Mouse (Mus musculus) gastrocnemius, adult 8-10 months (tissue): ENCODE data around the gene Hspb9. TPM values are rescaled to one million over a fixed set of nuclear protein-coding genes. Genes with fewer than 3 reads are reported as not detected.

Source experiments
- DNase-seq, 2 experiments: peaks; one replicate each; pipeline ENCODE4 v3.0.0; 2022; ENCODE audit warnings: low spot score in 2 of 2
- total RNA-seq, 4 experiments: library from RNA; stranded (reverse); gene quantifications; 2 replicates each; pipeline ENCODE4 v1.2.4; 2022

Hspb9 gene
- total RNA-seq, 4 experiments from 2014 or later = not detected

- no peak for DNase-seq
Observed at GRCm38 (mm10) chr11:100730477-100731205, 17.0 kb downstream of the Hspb9 start.

- DNase-seq = no peak
Observed at GRCm38 (mm10) chr11:100735134-100735865, 21.6 kb downstream of the Hspb9 start.

- DNase-seq = no peak
Observed at GRCm38 (mm10) chr11:100735954-100736745, 22.5 kb downstream of the Hspb9 start.

DNA sequence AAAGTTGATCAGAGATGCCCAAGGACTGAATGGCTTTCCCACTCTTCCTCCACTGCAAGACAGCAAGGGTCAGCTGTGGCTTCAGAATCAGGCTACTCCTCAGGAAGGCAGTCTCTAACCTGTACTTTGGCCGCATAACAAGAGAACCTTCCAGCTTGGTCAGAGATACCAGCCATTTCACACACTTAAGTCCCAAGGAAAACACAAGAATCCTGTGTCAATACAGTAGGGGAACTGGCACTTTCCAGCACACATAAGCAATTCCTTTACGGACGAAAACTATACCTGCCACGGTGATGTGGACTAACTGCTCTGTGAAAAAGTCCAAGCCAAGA, 23.1 kb downstream of the Hspb9 start:
- no peak for DNase-seq

DNA sequence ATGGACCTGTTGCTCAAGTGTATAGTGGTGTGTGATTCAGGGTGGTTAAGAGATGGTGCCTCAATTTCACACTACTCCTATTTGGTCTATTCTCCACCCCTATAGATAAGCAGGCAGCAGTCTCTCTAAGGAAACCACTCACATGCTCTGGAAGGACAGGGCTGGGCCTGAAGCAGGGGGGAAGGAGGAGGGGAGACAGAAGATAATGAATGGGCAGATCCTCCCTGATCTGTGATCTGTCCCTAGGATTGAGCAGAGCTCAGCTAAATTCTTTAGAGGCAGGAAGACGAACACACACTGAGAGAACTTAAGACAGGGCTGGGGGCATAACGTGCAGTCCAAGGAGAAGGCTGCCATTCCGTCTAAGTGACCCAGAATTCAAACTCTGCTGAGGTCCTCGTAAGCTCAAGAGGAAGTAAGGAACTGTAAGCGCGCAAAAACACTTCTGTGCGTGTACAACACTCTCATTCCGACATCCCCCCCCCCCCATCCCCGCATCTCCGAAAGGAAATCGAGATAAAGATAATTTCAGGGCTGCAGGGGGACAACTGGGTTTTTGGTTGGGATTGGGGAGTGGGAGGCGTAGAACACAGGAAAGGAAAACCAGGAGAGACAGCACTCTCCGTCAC, 23.6 kb downstream of the Hspb9 start:
- no peak for DNase-seq

- DNase-seq = peak; percentile 98
Observed at GRCm38 (mm10) chr11:100738066-100738604, 24.5 kb downstream of the Hspb9 start, which contains the start of gene Rab5c. Rab5c (minus strand) TSS chr11:100738215.

GRCm38 (mm10) chr11:100738749-100739148, 25.1 kb downstream of the Hspb9 start:
- DNase-seq = no peak

DNA sequence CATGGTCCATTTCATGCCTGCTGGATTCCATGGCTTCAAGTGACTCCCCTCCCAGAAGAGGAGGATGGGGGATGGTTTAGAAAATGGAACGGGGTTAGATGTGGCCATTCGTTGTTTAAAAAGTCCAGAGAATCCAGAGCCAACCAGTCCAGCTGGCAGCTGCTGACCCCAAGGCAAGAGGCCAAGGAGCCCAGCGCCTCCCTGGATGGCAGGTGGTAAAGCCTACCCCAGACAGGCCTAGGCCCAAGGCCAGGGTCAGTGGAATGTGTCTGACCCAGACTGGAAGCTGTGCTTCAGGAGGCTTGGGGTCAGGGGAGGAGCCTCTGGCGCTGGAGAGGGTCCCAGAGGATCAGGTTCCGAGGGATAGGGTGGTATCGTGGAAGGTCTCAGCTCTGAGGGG, 27.7 kb downstream of the Hspb9 start:
- DNase-seq = peak; percentile 26 to 71

DNA sequence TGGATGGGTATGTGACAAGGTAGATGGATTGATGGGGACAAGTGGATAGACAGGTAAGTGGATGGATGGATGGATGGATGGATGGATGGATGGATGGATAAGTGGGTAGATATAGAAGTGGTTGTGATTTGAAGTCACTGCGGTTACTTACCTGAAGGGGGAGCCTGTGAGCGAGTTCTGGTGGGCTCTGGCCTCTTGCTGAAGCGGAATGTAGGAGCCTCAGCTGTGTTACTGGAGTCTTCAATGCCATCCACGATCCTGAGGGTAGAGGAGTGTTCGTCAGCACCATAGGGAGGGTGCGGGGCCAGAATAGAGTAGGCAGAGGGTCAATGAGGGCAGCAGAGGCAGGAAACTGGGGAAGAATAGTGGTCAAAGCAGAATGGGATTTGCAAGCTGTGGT, 31.4 kb downstream of the Hspb9 start:
- no peak for DNase-seq

DNA sequence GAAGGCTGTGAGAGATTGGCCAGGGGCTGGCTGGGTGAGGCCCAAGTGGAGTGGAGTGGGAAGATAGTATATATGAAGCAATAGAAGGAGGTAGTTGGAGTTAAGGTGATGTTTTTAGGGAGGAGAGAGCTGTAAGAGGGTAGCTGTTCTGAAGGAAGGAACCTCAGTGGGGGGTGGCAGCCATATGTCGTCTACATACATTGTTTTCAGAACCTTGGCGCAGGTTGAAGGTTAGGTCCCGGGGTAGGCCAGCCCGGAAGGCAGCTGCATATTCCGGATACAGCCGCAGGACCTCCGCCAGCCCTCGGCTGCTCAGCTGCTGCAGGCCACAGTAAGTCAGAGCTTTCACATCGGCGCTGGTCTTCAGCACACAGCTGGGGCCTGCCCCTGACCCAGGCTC, 32.9 kb downstream of the Hspb9 start:
- DNase-seq = no peak

DNA sequence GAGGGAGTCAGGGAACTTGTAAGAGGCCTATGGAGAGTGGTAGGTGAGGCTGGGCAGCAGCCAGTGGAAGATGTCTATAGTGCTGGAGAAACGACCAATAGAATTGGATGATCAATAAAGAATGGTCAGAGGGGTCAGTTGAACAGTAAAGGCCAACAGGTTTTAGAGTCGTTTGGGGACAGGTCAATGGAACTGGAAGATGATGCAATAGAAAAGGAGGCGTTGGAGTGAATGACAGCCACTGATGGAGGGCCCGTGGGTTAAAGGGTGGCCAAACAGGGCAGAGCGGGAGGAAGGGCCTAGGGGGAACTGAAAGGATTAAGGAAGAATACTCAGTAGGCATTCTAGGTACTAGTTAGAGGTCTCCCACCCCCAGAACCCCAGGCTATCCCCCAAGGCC, 33.5 kb downstream of the Hspb9 start:
- no peak for DNase-seq

DNA sequence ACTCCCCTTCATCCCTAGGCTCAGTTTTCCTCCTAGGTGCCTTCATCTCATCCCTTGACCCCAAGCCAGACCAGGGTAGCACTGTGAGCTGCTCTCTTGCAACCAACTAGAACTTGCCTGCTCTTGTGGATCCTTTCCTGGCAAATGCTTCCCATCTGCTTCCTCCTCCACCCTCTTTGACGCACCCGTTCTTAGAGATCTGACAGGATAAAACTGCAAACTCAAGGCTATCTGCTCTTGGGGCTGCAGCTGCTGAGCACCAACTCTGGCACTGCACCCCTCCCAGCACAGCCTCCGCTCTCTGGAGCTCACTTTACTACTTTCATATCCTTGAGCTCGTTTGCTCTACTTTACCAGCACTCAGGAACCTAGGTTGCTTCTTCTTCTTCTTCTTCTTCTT, 35.0 kb downstream of the Hspb9 start:
- no peak for DNase-seq

GRCm38 (mm10) chr11:100749469-100749868, 35.8 kb downstream of the Hspb9 start:
- no peak for DNase-seq

DNA sequence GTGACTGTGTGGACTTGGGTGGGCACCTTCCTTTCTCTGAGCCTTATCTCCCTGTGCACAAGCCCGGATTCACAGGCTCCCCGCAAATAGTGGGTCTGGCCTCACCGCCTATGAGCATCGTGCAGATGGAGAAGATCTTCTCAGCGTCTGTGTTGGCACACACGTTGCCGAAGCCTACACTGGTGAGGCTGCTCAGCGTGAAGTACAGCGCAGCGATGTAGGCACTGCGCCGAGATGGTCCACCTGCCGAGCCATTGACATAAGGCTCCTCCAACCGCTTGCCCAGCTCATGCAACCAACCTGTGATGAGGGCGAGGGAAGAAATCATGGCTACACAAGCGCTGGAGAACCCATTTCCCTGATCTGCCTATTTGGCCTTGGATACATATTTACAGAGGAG, 36.5 kb downstream of the Hspb9 start:
- DNase-seq = no peak

- DNase-seq = no peak
Observed at GRCm38 (mm10) chr11:100752294-100752693, 38.6 kb downstream of the Hspb9 start.

- DNase-seq = no peak
Observed at GRCm38 (mm10) chr11:100754021-100754692, 40.5 kb downstream of the Hspb9 start.

GRCm38 (mm10) chr11:100754693-100755057, 41.0 kb downstream of the Hspb9 start:
- no peak for DNase-seq

GRCm38 (mm10) chr11:100756476-100756875, 42.8 kb downstream of the Hspb9 start:
- DNase-seq = no peak

- DNase-seq = no peak
Observed at GRCm38 (mm10) chr11:100757566-100757965, 43.9 kb downstream of the Hspb9 start.

DNA sequence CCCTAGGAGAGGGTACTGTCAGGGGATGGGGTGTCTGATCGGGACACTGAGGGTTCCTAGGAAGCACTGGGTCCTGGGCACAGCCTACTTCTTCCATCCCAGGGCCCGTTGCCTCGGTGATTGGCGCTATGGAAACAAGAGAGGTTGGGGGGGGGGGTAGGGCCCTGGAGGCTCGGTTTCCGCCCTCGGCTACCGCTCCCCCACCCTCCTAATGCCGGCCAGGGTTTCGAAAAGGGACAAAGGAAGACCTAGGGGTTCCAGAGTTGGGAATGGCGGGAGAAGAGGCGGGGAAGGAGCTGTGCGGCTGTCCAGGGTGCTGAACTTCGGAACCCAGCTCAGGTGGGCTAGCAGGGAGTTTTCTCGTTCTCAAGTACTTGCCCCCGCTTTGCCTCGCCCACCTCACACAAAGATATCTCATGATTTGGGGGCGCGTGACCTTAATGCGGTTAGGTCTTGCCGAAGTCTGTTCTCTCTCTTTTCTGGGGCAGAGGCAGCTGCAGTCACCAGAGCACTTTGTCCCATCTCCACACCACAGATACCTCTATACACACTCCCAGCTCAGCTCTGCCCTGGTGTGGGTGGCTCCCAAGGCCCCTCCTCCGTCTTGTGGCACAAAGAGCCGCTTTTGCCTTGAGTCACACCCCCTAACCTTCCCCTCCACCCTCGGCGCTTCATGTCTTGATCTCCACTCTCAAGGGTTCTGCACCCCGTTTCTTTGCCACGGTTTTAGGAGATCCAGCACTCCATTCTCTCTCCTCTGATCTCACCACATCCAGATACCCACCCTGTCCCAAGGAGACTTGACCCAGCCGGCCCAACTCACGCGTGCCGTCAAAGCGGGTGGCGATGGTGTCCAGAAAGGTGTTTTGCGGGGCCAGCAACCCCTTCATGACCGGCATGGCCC, 45.3 kb downstream of the Hspb9 start:
- DNase-seq = no peak
